Mouse (Mus musculus) testis, adult 2 months (tissue): Measurements from ENCODE around the gene Olfr282. TPM values are rescaled to one million over a fixed set of nuclear protein-coding genes. Genes with fewer than 3 reads are reported as not detected.

Source experiments
- H3K27ac ChIP-seq: fragments of 200-500 bp; 2 replicates; pipeline ENCODE4 v1.5.1; 2012; ENCODE audit warnings: low read depth, low read length; ENCODE audit not compliant: control insufficient read depth, insufficient read depth
- H3K27me3 ChIP-seq: fragments of 200-500 bp; 2 replicates; pipeline ENCODE4 v1.6.1; 2012; ENCODE audit warnings: mild to moderate bottlenecking, low read length, moderate library complexity; ENCODE audit not compliant: control insufficient read depth, insufficient read depth
- H3K36me3 ChIP-seq: fragments of 200-500 bp; 2 replicates; pipeline ENCODE4 v1.6.1; 2012; ENCODE audit warnings: mild to moderate bottlenecking, low read length; ENCODE audit not compliant: control insufficient read depth, insufficient read depth
- H3K4me1 ChIP-seq: fragments of 200-500 bp; 2 replicates; pipeline ENCODE4 v1.6.1; 2012; ENCODE audit warnings: low read length; ENCODE audit not compliant: control insufficient read depth, insufficient read depth
- H3K4me3 ChIP-seq: fragments of 200-500 bp; 2 replicates; pipeline ENCODE4 v1.5.1; 2012; ENCODE audit warnings: low read depth, mild to moderate bottlenecking, low read length, moderate library complexity, mixed read lengths; ENCODE audit not compliant: control insufficient read depth
- CTCF ChIP-seq: fragments of 200-500 bp; IDR thresholded peaks from 2 replicates; pipeline ENCODE4 v1.5.1; 2012; ENCODE audit warnings: low read depth, mild to moderate bottlenecking, inconsistent platforms, low read length, moderate library complexity; ENCODE audit not compliant: control insufficient read depth, insufficient read depth, insufficient replicate concordance
- POLR2A ChIP-seq: fragments of 200-500 bp; IDR thresholded peaks from 2 replicates; pipeline ENCODE4 v1.6.1; 2012; ENCODE audit warnings: low read depth, mild to moderate bottlenecking, inconsistent platforms, low read length, moderate library complexity; ENCODE audit not compliant: control insufficient read depth
- polyA plus RNA-seq: library from polyadenylated mRNA; depleted of rRNA; stranded (reverse); fragments of >200 nt; gene quantifications from 2 replicates; pipeline ENCODE4 v1.2.3, GENCODE M21; 2012

The Olfr282 gene
- polyA plus RNA-seq, 1 experiment, result 0.11 TPM

GRCm38 (mm10) chr15:98424326-98424725 lies 6.7 kb upstream of the Olfr282 start:
- H3K36me3 ChIP-seq, result no peaks in the 10 kb centered on the region
- H3K4me1 ChIP-seq, result peaks cover 5% of the 10 kb centered on the region; the same call in 1 of the 2 replicates
- TF ChIP-seq POLR2A (no peak), CTCF (no peak)
- no peaks in the 10 kb centered on the region for H3K27me3 ChIP-seq
- H3K4me3 ChIP-seq, result no peak overlapping the region
- no peak overlapping the region for H3K27ac ChIP-seq

GRCm38 (mm10) chr15:98424753-98425152 lies 6.3 kb upstream of the Olfr282 start:
- Histone ChIP-seq H3K27me3 (no peaks in the 10 kb centered on the region), H3K4me3 (no peak overlapping the region), H3K4me1 (peaks cover 5% of the 10 kb centered on the region; the same call in 1 of the 2 replicates), H3K27ac (no peak overlapping the region), H3K36me3 (no peaks in the 10 kb centered on the region)
- TF ChIP-seq CTCF (no peak), POLR2A (no peak)

- Histone ChIP-seq H3K4me1 (peaks cover 5% of the 10 kb centered on the region; the same call in 1 of the 2 replicates), H3K27ac (no peak overlapping the region), H3K4me3 (no peak overlapping the region), H3K36me3 (no peaks in the 10 kb centered on the region), H3K27me3 (no peaks in the 10 kb centered on the region)
- TF ChIP-seq CTCF (no peak), POLR2A (no peak)
These were observed 5.8 kb upstream of the Olfr282 start for GRCm38 (mm10) chr15:98425188-98425587.

GRCm38 (mm10) chr15:98444561-98444960 lies 13.5 kb downstream of the Olfr282 start:
- no peak overlapping the region for H3K27ac ChIP-seq
- peaks cover 2% of the 10 kb centered on the region; the same call in 1 of the 2 replicates for H3K4me1 ChIP-seq
- no peak overlapping the region for H3K4me3 ChIP-seq
- H3K36me3 ChIP-seq, result no peaks in the 10 kb centered on the region
- TF ChIP-seq POLR2A (no peak), CTCF (no peak)
- no peaks in the 10 kb centered on the region for H3K27me3 ChIP-seq

GRCm38 (mm10) chr15:98448521-98448920 lies 17.5 kb downstream of the Olfr282 start:
- Histone ChIP-seq H3K4me1 (peaks cover 2% of the 10 kb centered on the region; the same call in 1 of the 2 replicates), H3K4me3 (peak overlapping the region; percentile 18), H3K27ac (no peak overlapping the region), H3K36me3 (no peaks in the 10 kb centered on the region), H3K27me3 (no peaks in the 10 kb centered on the region)
- TF ChIP-seq POLR2A (no peak), CTCF (no peak)

GRCm38 (mm10) chr15:98452288-98452687 lies 21.3 kb downstream of the Olfr282 start, which contains the start of gene Olfr281:
Olfr281 (plus strand) TSS chr15:98452588.
- Histone ChIP-seq H3K4me3 (no peak within 1 kb of the TSS), H3K27ac (no peak within 1 kb of the TSS), H3K36me3 (no peaks in the 10 kb centered on the region), H3K4me1 (peaks cover 6% of the 10 kb centered on the region), H3K27me3 (no peaks in the 10 kb centered on the region; the same call in 1 of the 2 replicates)
- TF ChIP-seq CTCF (no peak), POLR2A (no peak)

GRCm38 (mm10) chr15:98469596-98469995 lies 38.6 kb downstream of the Olfr282 start, which contains the start of gene OR5BS1P:
OR5BS1P (plus strand) TSS chr15:98469896.
- Histone ChIP-seq H3K36me3 (no peaks in the 10 kb centered on the region), H3K4me1 (no peaks in the 10 kb centered on the region), H3K4me3 (no peak within 1 kb of the TSS), H3K27me3 (no peaks in the 10 kb centered on the region), H3K27ac (no peak within 1 kb of the TSS)
- TF ChIP-seq CTCF (no peak), POLR2A (no peak)

GRCm38 (mm10) chr15:98471539-98471938 lies 40.5 kb downstream of the Olfr282 start:
- Histone ChIP-seq H3K4me1 (no peaks in the 10 kb centered on the region; the same call in 1 of the 2 replicates), H3K27me3 (no peaks in the 10 kb centered on the region), H3K4me3 (no peak overlapping the region), H3K36me3 (no peaks in the 10 kb centered on the region), H3K27ac (no peak overlapping the region)
- TF ChIP-seq CTCF (no peak), POLR2A (no peak)
